Mouse (Mus musculus) forebrain, embryonic 11.5 days (tissue): ENCODE data around the gene Lrrc14b. TPM values are rescaled to one million over a fixed set of nuclear protein-coding genes. Genes with fewer than 3 reads are reported as not detected.

Source experiments
- ATAC-seq: fragments of 200-750 bp; cut with Nextera tagmentation; replicated peaks from 2 replicates; pipeline ENCODE4 v1.8.0; 2017; ENCODE audit warnings: moderate TSS enrichment; ENCODE audit not compliant: low FRiP score
- DNase-seq: peaks from one replicate; pipeline ENCODE4 v3.0.0-alpha.2; 2017; ENCODE audit warnings: low spot score
- H3K27ac ChIP-seq: fragments of 300-500 bp; sonication (generic); 2 replicates; pipeline ENCODE4 v1.5.1; 2014; ENCODE audit warnings: low read depth, low read length
- H3K27me3 ChIP-seq: fragments of 300-500 bp; sonication (generic); 2 replicates; pipeline ENCODE4 v1.6.1; 2014; ENCODE audit warnings: mild to moderate bottlenecking, low read length, mixed read lengths; ENCODE audit not compliant: control insufficient read depth, insufficient read depth
- H3K36me3 ChIP-seq: fragments of 300-500 bp; sonication (generic); 2 replicates; pipeline ENCODE4 v1.6.1; 2014; ENCODE audit warnings: mild to moderate bottlenecking, low read length, moderate library complexity, mixed read lengths; ENCODE audit not compliant: control insufficient read depth, insufficient read depth
- H3K4me1 ChIP-seq: fragments of 300-500 bp; sonication (generic); replicated peaks from 2 replicates; pipeline ENCODE4 v1.6.1; 2014; ENCODE audit warnings: low read length, mixed read lengths; ENCODE audit not compliant: control insufficient read depth, insufficient read depth
- H3K4me2 ChIP-seq: fragments of 300-500 bp; sonication (generic); 2 replicates; pipeline ENCODE4 v1.6.1; 2014; ENCODE audit warnings: low read depth, mild to moderate bottlenecking, low read length, moderate library complexity, mixed read lengths; ENCODE audit not compliant: severe bottlenecking
- H3K4me3 ChIP-seq: fragments of 300-500 bp; sonication (generic); 2 replicates; pipeline ENCODE4 v1.5.1; 2014; ENCODE audit warnings: low read depth, low read length
- H3K9ac ChIP-seq: fragments of 300-500 bp; sonication (generic); 2 replicates; pipeline ENCODE4 v1.6.1; 2014; ENCODE audit warnings: low read length
- H3K9me3 ChIP-seq: fragments of 300-500 bp; sonication (generic); 2 replicates; pipeline ENCODE4 v1.6.1; 2016; ENCODE audit warnings: low read length, mixed read lengths; ENCODE audit not compliant: control insufficient read depth
- WGBS: fragments of 180-500 bp; shearing (Covaris S2); extraction: QIAGEN DNeasy Blood & Tissue Kit; methylation state at CpG from one replicate; pipeline ENCODE4 v1.1.7; 2014; 5-methylcytosine and 5-hydroxymethylcytosine counted together
- polyA plus RNA-seq: library from polyadenylated mRNA; unstranded; fragments of >200 nt; fragmentation: Nextera tagmentation; extraction: Ambion mirVana; gene quantifications from 2 replicates; pipeline ENCODE4 v1.2.1, GENCODE M21; 2014

Gene Lrrc14b
- polyA plus RNA-seq, 1 experiment from 2014 or later: not detected

GRCm38 (mm10) chr13:74362218-74362617 is 1.6 kb downstream of the Lrrc14b start:
- 0 out of 2 replicates have a peak, but pooled peaks have one; percentile 25 for ATAC-seq
- 81% methylated on average over 2 of the region's 2 CpGs for WGBS
- no peaks in the 10 kb centered on the region; the same call in 1 of the 2 replicates for H3K36me3 ChIP-seq

GRCm38 (mm10) chr13:74356491-74356890 is 7.3 kb downstream of the Lrrc14b start:
- Histone ChIP-seq H3K27ac (no peak overlapping the region), H3K4me2 (no peak overlapping the region), H3K4me1 (no peaks in the 10 kb centered on the region), H3K4me3 (no peak overlapping the region), H3K36me3 (no peaks in the 10 kb centered on the region; the same call in 1 of the 2 replicates), H3K9ac (no peak overlapping the region), H3K27me3 (no peaks in the 10 kb centered on the region), H3K9me3 (no peaks in the 10 kb centered on the region)
- ATAC-seq: no peak
- WGBS: 95% methylated on average over 13 of the region's 13 CpGs
- no peak for DNase-seq

More at GRCm38 (mm10) chr13:74362218-74362617, 1.6 kb downstream of the Lrrc14b start:
- Histone ChIP-seq H3K9me3 (no peaks in the 10 kb centered on the region), H3K4me2 (no peak overlapping the region), H3K9ac (no peak overlapping the region), H3K4me3 (no peak overlapping the region), H3K27ac (no peak overlapping the region), H3K27me3 (no peaks in the 10 kb centered on the region), H3K4me1 (no peaks in the 10 kb centered on the region)
- DNase-seq: no peak

GRCm38 (mm10) chr13:74350435-74350906 is 13.3 kb downstream of the Lrrc14b start:
- Histone ChIP-seq H3K9me3 (no peaks in the 10 kb centered on the region), H3K9ac (peak overlapping the region; percentile 73), H3K36me3 (no peaks in the 10 kb centered on the region), H3K27me3 (no peaks in the 10 kb centered on the region), H3K4me2 (peak overlapping the region; percentile 82), H3K4me1 (peaks cover 2% of the 10 kb centered on the region; the same call in 1 of the 2 replicates), H3K27ac (no peak overlapping the region), H3K4me3 (peak overlapping the region; percentile 61)
- WGBS: 2% methylated on average over 15 of the region's 15 CpGs
- ATAC-seq (no peak), DNase-seq (no peak)

- ATAC-seq: peak; percentile 99
- H3K4me1 ChIP-seq: peaks cover 2% of the 10 kb centered on the region; the same call in 1 of the 2 replicates
- peak within 1 kb of the TSS; percentile 82 for H3K4me2 ChIP-seq
These were observed 14.0 kb downstream of the Lrrc14b start, which contains the start of the genes Sdha and Ccdc127 for GRCm38 (mm10) chr13:74349566-74350434. Sdha (minus strand) TSS chr13:74350280. Ccdc127 (plus strand) TSS chr13:74350309.

GRCm38 (mm10) chr13:74341036-74341435 is 22.8 kb downstream of the Lrrc14b start:
- Histone ChIP-seq H3K4me2 (no peak overlapping the region), H3K27me3 (no peaks in the 10 kb centered on the region), H3K9ac (no peak overlapping the region), H3K4me3 (no peak overlapping the region), H3K27ac (no peak overlapping the region), H3K36me3 (peaks cover 6% of the 10 kb centered on the region), H3K9me3 (no peaks in the 10 kb centered on the region), H3K4me1 (no peaks in the 10 kb centered on the region)
- WGBS: 53% methylated on average over 3 of the region's 3 CpGs
- DNase-seq (no peak), ATAC-seq (no peak)

More at GRCm38 (mm10) chr13:74349566-74350434, 14.0 kb downstream of the Lrrc14b start, which contains the start of the genes Sdha and Ccdc127:
- Histone ChIP-seq H3K9me3 (no peaks in the 10 kb centered on the region), H3K27me3 (no peaks in the 10 kb centered on the region), H3K9ac (peak within 1 kb of the TSS; percentile 73), H3K27ac (no peak within 1 kb of the TSS), H3K4me3 (peak within 1 kb of the TSS; percentile 61), H3K36me3 (no peaks in the 10 kb centered on the region)
- 2% methylated on average over 57 of the region's 57 CpGs for WGBS
- DNase-seq: peak; percentile 99

- peaks cover 9% of the 10 kb centered on the region; the same call in 1 of the 2 replicates for H3K36me3 ChIP-seq
- DNase-seq (no peak), ATAC-seq (no peak)
These were observed 34.5 kb downstream of the Lrrc14b start for GRCm38 (mm10) chr13:74329321-74329720.

GRCm38 (mm10) chr13:74317170-74317849 is 46.5 kb downstream of the Lrrc14b start, which contains the start of gene Pdcd6:
Pdcd6 (minus strand) TSS chr13:74317580.
- H3K4me1 ChIP-seq: no peaks in the 10 kb centered on the region
- H3K36me3 ChIP-seq: peaks cover 4% of the 10 kb centered on the region; the same call in 1 of the 2 replicates
- peak within 1 kb of the TSS; percentile 54 for H3K4me2 ChIP-seq
- no peaks in the 10 kb centered on the region for H3K27me3 ChIP-seq
- H3K4me3 ChIP-seq: peak within 1 kb of the TSS; percentile 84
- ATAC-seq (peak; percentile 99), DNase-seq (peak; percentile 94)
- no peak within 1 kb of the TSS for H3K27ac ChIP-seq
- under 1% methylated on average over 36 of the region's 36 CpGs for WGBS
- H3K9ac ChIP-seq: peak within 1 kb of the TSS; percentile 79
- H3K9me3 ChIP-seq: no peaks in the 10 kb centered on the region

More at GRCm38 (mm10) chr13:74329321-74329720, 34.5 kb downstream of the Lrrc14b start:
- Histone ChIP-seq H3K4me3 (no peak overlapping the region), H3K4me2 (no peak overlapping the region), H3K9me3 (no peaks in the 10 kb centered on the region), H3K27ac (no peak overlapping the region), H3K27me3 (no peaks in the 10 kb centered on the region), H3K4me1 (no peaks in the 10 kb centered on the region), H3K9ac (no peak overlapping the region)

- peak overlapping the region; percentile 54 for H3K4me2 ChIP-seq
- H3K4me1 ChIP-seq: no peaks in the 10 kb centered on the region
- no peaks in the 10 kb centered on the region for H3K9me3 ChIP-seq
- peak overlapping the region; percentile 84 for H3K4me3 ChIP-seq
- no peak for DNase-seq
- no peak overlapping the region for H3K27ac ChIP-seq
- ATAC-seq: no peak; the same call in 1 of the 2 replicates
- H3K27me3 ChIP-seq: no peaks in the 10 kb centered on the region
- 3% methylated on average over 15 of the region's 15 CpGs for WGBS
- H3K9ac ChIP-seq: peak overlapping the region; percentile 79
- H3K36me3 ChIP-seq: peaks cover 1% of the 10 kb centered on the region; the same call in 1 of the 2 replicates
These were observed 47.0 kb downstream of the Lrrc14b start for GRCm38 (mm10) chr13:74316789-74317169.
